Mouse (Mus musculus) gastrocnemius, postnatal 4 days (tissue): ENCODE data around the gene S100a16. TPM values are rescaled to one million over a fixed set of nuclear protein-coding genes. Genes with fewer than 3 reads are reported as not detected.

Experiments
- DNase-seq, 2 experiments: peaks; one replicate each; pipeline ENCODE4 v3.0.0; 2021 to 2022; ENCODE audit warnings: low spot score in 2 of 2, mixed read lengths in 2 of 2
- long read RNA-seq, 2 experiments: library from polyadenylated mRNA; stranded (forward); transcript quantifications; one replicate each; pipeline ENCODE4 v2.0.0; 2021
- total RNA-seq, 2 experiments: library from RNA; stranded (reverse); gene quantifications; 2 replicates each; pipeline ENCODE4 v1.2.3; 2021

The S100a16 gene
- 100 to 1,000 TPM; 117 to 124 TPM for total RNA-seq
- long read RNA-seq, experiment 1, transcript S100a16-204 (3 exons, 608 nt) = minor isoform, 11 of 124 reads
- long read RNA-seq, experiment 1, transcript S100a16-202 (3 exons, 1,127 nt) = major isoform, 72 of 124 reads
- long read RNA-seq, experiment 1, transcript S100a16-201 (3 exons, 1,123 nt) = minor isoform, 27 of 124 reads
- long read RNA-seq, experiment 1, partial matches to known transcripts = 1 of 124 reads
- long read RNA-seq, experiment 1, other reads (novel, unspliced or antisense) = 9 of 124 reads
- long read RNA-seq, experiment 2, transcript S100a16-201 (3 exons, 1,123 nt) = minor isoform, 41 of 106 reads
- long read RNA-seq, experiment 2, transcript S100a16-202 (3 exons, 1,127 nt) = major isoform, 57 of 106 reads
- long read RNA-seq, experiment 2, partial matches to known transcripts = 2 of 106 reads
- long read RNA-seq, experiment 2, other reads (novel, unspliced or antisense) = 2 of 106 reads

GRCm38 (mm10) chr3:90537141-90537904 is at the start of gene S100a16:
Gene S100a16 (plus strand): TSS chr3:90537254.
- DNase-seq = peak; percentile 53 to 78

DNA sequence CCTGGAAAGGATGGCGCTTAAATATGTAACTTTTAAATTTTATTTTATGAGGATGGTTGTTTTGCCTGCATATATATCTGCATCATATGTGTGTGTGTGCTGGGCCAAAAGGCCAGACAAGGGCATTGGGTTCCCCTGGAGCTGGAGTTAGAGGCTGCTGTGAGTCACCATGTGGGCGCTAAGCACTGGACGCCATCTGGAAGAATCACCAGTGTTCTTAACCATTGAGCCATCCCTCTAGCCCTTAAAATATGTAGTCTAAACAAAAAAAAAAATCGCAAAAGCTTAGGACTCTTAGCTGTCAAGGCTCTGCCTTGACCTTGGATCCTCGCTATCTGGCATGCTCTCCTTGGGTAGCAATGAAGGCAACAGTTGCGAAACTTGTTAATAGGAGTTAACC is 48.5 kb upstream of the S100a16 start:
- DNase-seq = no peak

GRCm38 (mm10) chr3:90490696-90491256 is 46.3 kb upstream of the S100a16 start, which contains the start of gene Snapin:
Gene Snapin (minus strand): TSS chr3:90491033.
- peak; percentile 88 to 96 for DNase-seq

- DNase-seq = no peak
Observed at GRCm38 (mm10) chr3:90491350-90491749, 45.7 kb upstream of the S100a16 start.

DNA sequence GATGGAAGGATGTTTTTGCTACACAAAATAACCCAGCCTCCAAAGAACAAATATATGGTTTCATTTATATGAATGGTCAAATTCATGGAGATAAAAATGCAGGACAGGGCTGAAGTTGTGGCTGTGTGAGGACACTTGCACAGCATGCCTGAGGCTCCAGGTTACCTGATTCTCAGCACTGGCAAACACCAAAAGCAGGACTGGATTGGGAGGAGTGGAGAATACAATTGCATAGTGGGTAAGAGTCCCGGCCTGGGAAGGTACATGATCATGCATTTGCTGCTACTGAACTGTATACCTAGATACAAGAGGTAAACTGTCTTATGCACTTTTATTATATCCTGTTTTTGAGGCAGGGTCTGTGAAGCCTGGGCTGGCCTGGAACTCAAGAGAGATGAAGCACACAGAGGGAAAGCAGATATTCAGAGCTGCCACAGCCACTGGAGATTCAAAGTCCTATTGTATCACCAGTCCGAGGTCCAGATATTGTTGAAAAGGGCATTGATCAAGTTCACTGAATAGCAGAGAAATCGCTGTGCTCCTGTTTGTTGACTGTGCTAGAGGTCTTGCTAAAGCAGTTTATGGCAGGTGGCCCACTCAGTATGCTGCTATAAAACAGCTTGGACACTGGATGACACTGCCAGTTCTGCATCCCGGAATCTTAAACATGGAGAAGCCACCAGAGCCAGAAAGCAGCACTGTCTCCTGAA is 43.1 kb upstream of the S100a16 start:
- no peak for DNase-seq

GRCm38 (mm10) chr3:90495850-90496525 is 41.1 kb upstream of the S100a16 start:
- DNase-seq = no peak

- no peak for DNase-seq
Observed at GRCm38 (mm10) chr3:90497597-90497996, 39.5 kb upstream of the S100a16 start.

GRCm38 (mm10) chr3:90503444-90503843 is 33.6 kb upstream of the S100a16 start:
- DNase-seq = no peak

- no peak for DNase-seq
Observed at GRCm38 (mm10) chr3:90505216-90505615, 31.8 kb upstream of the S100a16 start.

DNA sequence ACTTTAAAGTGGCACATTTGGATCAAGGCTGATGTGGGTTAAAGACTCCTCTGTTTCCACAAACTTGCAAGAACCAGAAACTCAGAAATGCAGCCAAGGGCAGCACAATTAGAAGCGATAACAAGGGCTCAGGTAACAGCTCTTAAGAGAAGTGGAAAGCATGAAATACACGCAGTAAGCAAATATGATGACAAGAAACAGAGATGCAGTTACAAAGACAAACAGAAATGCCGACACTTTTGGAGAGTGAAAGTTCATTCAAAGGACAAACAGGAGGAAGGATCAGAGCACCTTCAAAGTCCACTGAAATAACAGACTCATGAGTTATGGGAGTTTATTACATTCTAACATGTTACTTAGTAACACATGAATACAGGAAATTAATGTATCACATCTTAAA is 30.7 kb upstream of the S100a16 start:
- no peak for DNase-seq

DNA sequence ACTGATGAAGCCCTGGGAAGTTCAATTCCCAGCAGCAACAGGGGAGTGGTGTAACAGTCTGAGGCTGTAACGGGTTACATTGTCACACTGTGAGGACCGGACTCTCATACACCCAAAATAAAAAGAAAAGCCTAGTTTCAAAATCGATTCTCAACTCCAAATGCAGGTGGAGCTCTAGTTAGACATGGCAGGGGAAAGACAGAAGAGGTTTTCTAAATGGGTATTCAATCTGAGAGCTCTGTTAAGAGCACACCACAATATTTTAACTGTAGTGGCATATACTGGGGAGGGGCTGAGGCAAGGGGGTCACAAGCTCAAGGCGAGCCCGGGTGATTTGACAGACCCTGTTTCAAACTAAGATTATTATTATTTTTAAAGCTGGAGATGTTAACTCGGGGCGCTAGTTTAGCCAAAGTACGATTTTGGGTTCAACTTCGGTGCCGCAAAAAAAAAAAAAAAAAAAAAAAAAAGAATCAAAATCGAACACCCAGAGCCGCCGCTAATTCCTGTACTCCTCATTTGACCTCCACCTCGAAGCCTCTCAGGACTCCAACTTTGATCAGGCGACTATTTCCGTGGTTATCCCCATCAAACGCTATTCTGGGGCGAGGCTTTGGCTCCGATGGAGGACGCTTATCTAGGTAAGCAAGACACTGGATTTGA is 28.6 kb upstream of the S100a16 start:
- DNase-seq = no peak

DNA sequence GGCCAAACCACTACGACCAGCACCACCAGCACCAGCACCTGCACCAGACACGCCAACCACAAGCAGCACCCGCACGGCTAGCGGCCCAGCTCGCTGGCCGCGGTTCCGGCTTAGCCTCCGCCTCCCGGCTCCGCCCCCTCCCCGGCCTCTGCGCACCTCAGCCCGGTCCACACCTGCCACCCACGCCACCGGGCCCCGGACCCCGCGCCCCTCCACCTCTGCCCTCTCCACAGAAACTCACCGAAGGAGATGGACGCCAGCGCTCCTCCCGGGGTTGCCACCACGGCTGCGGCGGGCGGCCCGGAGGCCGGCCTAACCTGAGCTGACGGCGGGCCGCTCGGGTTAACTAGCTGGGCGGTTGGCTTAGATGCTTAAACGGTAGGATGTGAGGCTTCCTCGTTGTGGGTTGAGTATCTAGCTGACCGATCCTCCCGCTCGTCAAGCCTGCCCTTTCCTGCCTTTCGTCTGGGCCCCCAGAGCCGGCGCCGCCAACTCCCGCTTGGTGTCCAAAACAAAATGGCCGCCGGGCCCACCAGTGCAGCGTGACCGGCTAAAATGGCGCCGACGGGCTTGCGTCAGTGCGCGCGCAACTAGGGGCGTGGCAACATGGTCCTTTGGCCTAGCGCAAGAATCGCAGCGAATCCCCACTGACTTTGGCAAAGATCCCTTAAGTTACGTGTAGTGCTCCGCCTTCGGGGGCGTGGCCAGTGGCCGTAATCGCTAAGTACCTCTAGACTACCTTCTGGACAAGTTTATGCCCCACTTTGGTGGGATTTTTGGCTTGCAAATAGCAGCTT is 27.9 kb upstream of the S100a16 start, which contains the start of gene Chtop:
Gene Chtop (minus strand): TSS at position 549 of the 797 bp plus-strand sequence.
- DNase-seq = peak; percentile 99 to 100

GRCm38 (mm10) chr3:90509747-90510123 is 27.3 kb upstream of the S100a16 start:
- no peak for DNase-seq

DNA sequence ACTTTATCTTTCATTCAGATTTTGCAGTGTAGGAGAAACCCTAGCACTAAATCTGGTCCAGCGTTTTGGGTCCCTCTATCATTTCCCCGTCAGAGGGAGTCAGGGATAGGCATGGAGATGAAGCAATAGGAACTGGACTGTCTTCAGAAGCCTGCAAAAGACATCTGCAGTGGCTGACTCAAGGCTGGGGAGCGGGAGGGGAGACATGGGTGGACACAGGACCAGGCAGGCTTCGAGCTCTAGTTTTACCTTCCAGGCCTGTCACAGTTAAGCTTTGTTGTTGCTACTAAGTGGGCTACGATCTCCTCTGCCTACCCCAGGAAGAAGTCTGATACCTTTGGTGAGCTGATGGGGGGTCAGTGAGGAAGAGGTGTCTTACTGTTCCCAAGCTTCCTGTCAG is 24.8 kb upstream of the S100a16 start:
- DNase-seq = no peak

GRCm38 (mm10) chr3:90512948-90513642 is 24.0 kb upstream of the S100a16 start:
- DNase-seq = no peak

DNA sequence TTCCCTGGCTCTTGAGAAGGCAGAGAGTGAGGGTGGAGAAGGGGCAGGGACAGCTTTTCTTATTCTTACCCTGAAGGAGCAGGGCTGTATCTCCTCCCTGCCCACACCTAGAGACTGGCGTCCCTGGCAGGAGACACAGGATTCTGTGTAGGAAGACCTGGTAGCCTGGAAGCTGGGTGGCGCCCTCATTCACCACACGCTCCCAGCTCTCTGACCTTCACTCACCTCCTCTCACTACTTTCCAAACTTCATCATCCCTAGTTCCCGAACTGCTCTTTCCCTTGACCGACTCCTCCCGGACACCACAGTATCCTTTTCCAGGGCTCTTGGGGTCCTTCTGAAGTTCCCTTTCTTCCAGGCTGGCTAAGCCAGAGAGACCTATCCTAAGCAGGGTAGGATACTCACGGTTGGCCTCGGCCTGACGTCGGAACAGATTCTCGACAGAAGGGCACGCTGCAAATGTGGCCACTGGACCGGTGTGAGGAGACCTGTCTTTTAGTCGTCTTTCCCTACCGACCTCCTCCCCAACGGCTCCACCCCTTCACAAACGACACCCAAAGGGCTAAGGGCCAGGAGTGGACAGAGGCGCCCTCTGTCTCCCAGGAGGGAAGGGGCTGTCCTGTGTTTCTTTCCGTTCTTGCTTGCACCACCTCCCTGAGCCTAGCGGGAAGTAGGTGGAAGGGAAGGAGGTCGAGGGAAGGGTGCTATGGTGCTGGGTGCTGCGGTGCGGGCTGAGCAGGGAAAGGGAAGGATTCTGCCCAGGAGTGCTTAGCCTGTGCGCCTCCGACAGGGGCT is 23.1 kb upstream of the S100a16 start, which contains the start of the genes S100a1 and S100a13:
Gene S100a1 (minus strand): TSS at position 597 of the 795 bp plus-strand sequence.
Gene S100a13 (plus strand): TSS at position 640 of the 795 bp plus-strand sequence.
- DNase-seq = peak in 1 of 2 experiments; percentile 52

GRCm38 (mm10) chr3:90514691-90515090 is 22.4 kb upstream of the S100a16 start:
- peak; percentile 40 to 72 for DNase-seq
